Mouse (Mus musculus): ENCODE results near the gene Pdzd3. TPM values are rescaled to one million over a fixed set of nuclear protein-coding genes. Genes with fewer than 3 reads are reported as not detected.
"Not testable (repeated sequence)": the region's sequence is repeated elsewhere in the genome, so short reads cannot be mapped to it uniquely, and the experiment has no call there.

The Pdzd3 gene
- 0.20 and 0.31 TPM in 2 replicates for polyA plus RNA-seq (2016; fragmentation: Nextera tagmentation; extraction: Ambion mirVana)

- Histone ChIP-seq H3K36me3 (no peaks in the 10 kb centered on the region), H3K9me3 (no peaks in the 10 kb centered on the region), H3K4me1 (peaks cover 40% of the 10 kb centered on the region), H3K4me2 (replicated peaks) (no peak within 1 kb of the TSS), H3K4me3 (no peak within 1 kb of the TSS), H3K27ac (replicated peaks) (no peak within 1 kb of the TSS), H3K9ac (replicated peaks) (no peak within 1 kb of the TSS), H3K27me3 (0 out of 2 replicates have a peak, but pooled peaks cover 13% of the 10 kb centered on the region)
- no peak for ATAC-seq (ENCODE audit: low FRiP score, low read depth)
- 86% methylated on average over 10 of the region's 10 CpGs for whole genome bisulfite sequencing
Measured at GRCm38 (mm10) chr9:44251314-44251713, at the start of gene Pdzd3. Gene Pdzd3, minus strand, starts transcription at chr9:44251471.

- H3K27me3 ChIP-seq; H3K9me3 ChIP-seq; H3K9ac ChIP-seq (replicated peaks); ATAC-seq (ENCODE audit: low FRiP score, low read depth); H3K4me2 ChIP-seq (replicated peaks); H3K4me3 ChIP-seq; H3K27ac ChIP-seq (replicated peaks): not testable (repeated sequence)
- 94% methylated on average over 3 of the region's 3 CpGs for WGBS
- Histone ChIP-seq H3K36me3 (peaks cover 72% of the 10 kb centered on the region), H3K4me1 (peaks cover 15% of the 10 kb centered on the region)
Measured at GRCm38 (mm10) chr9:44300001-44300400, 48.7 kb upstream of the Pdzd3 start.

- no peak overlapping the region for H3K4me3 ChIP-seq
- no peak overlapping the region for H3K9ac ChIP-seq (replicated peaks)
- H3K9me3 ChIP-seq: no peaks in the 10 kb centered on the region
- peaks cover 66% of the 10 kb centered on the region for H3K36me3 ChIP-seq
- ATAC-seq (ENCODE audit: low FRiP score, low read depth): no peak
- H3K4me2 ChIP-seq (replicated peaks): no peak overlapping the region
- 71% methylated on average over 3 of the region's 3 CpGs for WGBS
- peaks cover 14% of the 10 kb centered on the region for H3K4me1 ChIP-seq
- H3K27me3 ChIP-seq: no peaks in the 10 kb centered on the region
- no peak overlapping the region for H3K27ac ChIP-seq (replicated peaks)
Measured at GRCm38 (mm10) chr9:44292490-44292889, 41.2 kb upstream of the Pdzd3 start.

GRCm38 (mm10) chr9:44288959-44289291, 37.7 kb upstream of the Pdzd3 start:
- Histone ChIP-seq H3K4me2 (replicated peaks) (peak overlapping the region; percentile 84), H3K4me3 (peak overlapping the region; percentile 76), H3K27me3 (peaks cover 12% of the 10 kb centered on the region; the same call in 1 of the 2 replicates), H3K9ac (replicated peaks) (peak overlapping the region; percentile 91; the same call in 1 of the 2 replicates), H3K4me1 (peaks cover 31% of the 10 kb centered on the region), H3K27ac (replicated peaks) (peak overlapping the region; percentile 74; the same call in 1 of the 2 replicates), H3K9me3 (no peaks in the 10 kb centered on the region), H3K36me3 (peaks cover 34% of the 10 kb centered on the region)
- ATAC-seq (ENCODE audit: low FRiP score, low read depth): 0 out of 2 replicates have a peak, but pooled peaks have one; percentile 11
- WGBS: 6% methylated on average over 11 of the region's 11 CpGs

GRCm38 (mm10) chr9:44288076-44288958, 37.0 kb upstream of the Pdzd3 start, which contains the start of gene Abcg4:
Gene Abcg4, minus strand, starts transcription at chr9:44288615.
- H3K36me3 ChIP-seq: peaks cover 30% of the 10 kb centered on the region
- H3K9me3 ChIP-seq: no peaks in the 10 kb centered on the region
- H3K4me1 ChIP-seq: peaks cover 31% of the 10 kb centered on the region
- H3K27me3 ChIP-seq: peaks cover 12% of the 10 kb centered on the region; the same call in 1 of the 2 replicates
- H3K4me3 ChIP-seq: peak within 1 kb of the TSS; percentile 76
- H3K4me2 ChIP-seq (replicated peaks): peak within 1 kb of the TSS; percentile 84
- peak within 1 kb of the TSS; percentile 74 for H3K27ac ChIP-seq (replicated peaks)
- peak within 1 kb of the TSS; percentile 91 for H3K9ac ChIP-seq (replicated peaks)
- peak; percentile 63 for ATAC-seq (ENCODE audit: low FRiP score, low read depth)
- under 1% methylated on average over 38 of the region's 38 CpGs for WGBS

GRCm38 (mm10) chr9:44287401-44288075, 36.3 kb upstream of the Pdzd3 start:
- Histone ChIP-seq H3K27ac (replicated peaks) (peak overlapping the region; percentile 74), H3K36me3 (peaks cover 22% of the 10 kb centered on the region), H3K4me1 (peaks cover 31% of the 10 kb centered on the region), H3K9me3 (no peaks in the 10 kb centered on the region), H3K4me3 (peak overlapping the region; percentile 76), H3K9ac (replicated peaks) (peak overlapping the region; percentile 91), H3K27me3 (peaks cover 12% of the 10 kb centered on the region; the same call in 1 of the 2 replicates), H3K4me2 (replicated peaks) (peak overlapping the region; percentile 84)
- peak; percentile 72 for ATAC-seq (ENCODE audit: low FRiP score, low read depth)
- WGBS: under 1% methylated on average over 46 of the region's 47 CpGs

GRCm38 (mm10) chr9:44287003-44287400, 35.7 kb upstream of the Pdzd3 start:
- Histone ChIP-seq H3K36me3 (peaks cover 17% of the 10 kb centered on the region), H3K9me3 (no peaks in the 10 kb centered on the region), H3K4me3 (peak overlapping the region; percentile 76), H3K27ac (replicated peaks) (peak overlapping the region; percentile 74; the same call in 1 of the 2 replicates), H3K27me3 (peaks cover 12% of the 10 kb centered on the region; the same call in 1 of the 2 replicates), H3K4me2 (replicated peaks) (peak overlapping the region; percentile 84), H3K9ac (replicated peaks) (peak overlapping the region; percentile 91), H3K4me1 (peaks cover 31% of the 10 kb centered on the region)
- ATAC-seq (ENCODE audit: low FRiP score, low read depth): peak; percentile 34; the same call in 1 of the 2 replicates
- 7% methylated on average over 11 of the region's 11 CpGs for WGBS

- peaks cover 31% of the 10 kb centered on the region for H3K4me1 ChIP-seq
- WGBS: 6% methylated on average over 6 of the region's 6 CpGs
- H3K9ac ChIP-seq (replicated peaks): peak overlapping the region; percentile 91; the same call in 1 of the 2 replicates
- H3K9me3 ChIP-seq: no peaks in the 10 kb centered on the region
- peak overlapping the region; percentile 84 for H3K4me2 ChIP-seq (replicated peaks)
- H3K36me3 ChIP-seq: peaks cover 15% of the 10 kb centered on the region
- H3K27ac ChIP-seq (replicated peaks): no peak overlapping the region
- H3K27me3 ChIP-seq: peaks cover 12% of the 10 kb centered on the region; the same call in 1 of the 2 replicates
- peak overlapping the region; percentile 76 for H3K4me3 ChIP-seq
- ATAC-seq (ENCODE audit: low FRiP score, low read depth): no peak
Measured at GRCm38 (mm10) chr9:44286256-44286850, 35.1 kb upstream of the Pdzd3 start.

- Histone ChIP-seq H3K27ac (replicated peaks) (no peak overlapping the region), H3K9ac (replicated peaks) (no peak overlapping the region), H3K27me3 (peaks cover 12% of the 10 kb centered on the region; the same call in 1 of the 2 replicates), H3K4me3 (no peak overlapping the region), H3K4me1 (peaks cover 20% of the 10 kb centered on the region), H3K36me3 (peaks cover 33% of the 10 kb centered on the region), H3K9me3 (no peaks in the 10 kb centered on the region), H3K4me2 (replicated peaks) (no peak overlapping the region)
- no peak for ATAC-seq (ENCODE audit: low FRiP score, low read depth)
- WGBS: 83% methylated on average over 5 of the region's 5 CpGs
Measured at GRCm38 (mm10) chr9:44283183-44283582, 31.9 kb upstream of the Pdzd3 start.

- Histone ChIP-seq H3K36me3 (peaks cover 5% of the 10 kb centered on the region; the same call in 1 of the 2 replicates), H3K9ac (replicated peaks) (no peak overlapping the region), H3K4me2 (replicated peaks) (no peak overlapping the region), H3K4me1 (peaks cover 15% of the 10 kb centered on the region), H3K27me3 (no peaks in the 10 kb centered on the region), H3K27ac (replicated peaks) (no peak overlapping the region), H3K4me3 (no peak overlapping the region), H3K9me3 (no peaks in the 10 kb centered on the region)
- ATAC-seq (ENCODE audit: low FRiP score, low read depth): no peak
- WGBS: 87% methylated on average over 4 of the region's 4 CpGs
Measured at GRCm38 (mm10) chr9:44269973-44270372, 18.7 kb upstream of the Pdzd3 start.

GRCm38 (mm10) chr9:44269077-44269476, 17.8 kb upstream of the Pdzd3 start:
- Histone ChIP-seq H3K4me2 (replicated peaks) (no peak overlapping the region), H3K27ac (replicated peaks) (no peak overlapping the region), H3K27me3 (no peaks in the 10 kb centered on the region), H3K36me3 (no peaks in the 10 kb centered on the region), H3K9me3 (no peaks in the 10 kb centered on the region), H3K4me1 (peaks cover 19% of the 10 kb centered on the region), H3K4me3 (no peak overlapping the region), H3K9ac (replicated peaks) (no peak overlapping the region)
- WGBS: 89% methylated on average over 3 of the region's 3 CpGs
- ATAC-seq (ENCODE audit: low FRiP score, low read depth): no peak
